Mouse (Mus musculus) embryonic fibroblast, embryonic 13.5 days (primary cell): ENCODE results near the gene Slc35g2.

ENCODE experiments used
- CTCF ChIP-seq: IDR thresholded peaks from 2 replicates; pipeline ENCODE4 v1.5.1; 2011; ENCODE audit warnings: mild to moderate bottlenecking, control low read depth, low read length, moderate library complexity, borderline replicate concordance; ENCODE audit not compliant: insufficient read depth
- POLR2A ChIP-seq: IDR thresholded peaks from 2 replicates; pipeline ENCODE4 v1.6.1; 2011; ENCODE audit warnings: low read depth, mild to moderate bottlenecking, control low read depth, low read length, moderate library complexity

DNA sequence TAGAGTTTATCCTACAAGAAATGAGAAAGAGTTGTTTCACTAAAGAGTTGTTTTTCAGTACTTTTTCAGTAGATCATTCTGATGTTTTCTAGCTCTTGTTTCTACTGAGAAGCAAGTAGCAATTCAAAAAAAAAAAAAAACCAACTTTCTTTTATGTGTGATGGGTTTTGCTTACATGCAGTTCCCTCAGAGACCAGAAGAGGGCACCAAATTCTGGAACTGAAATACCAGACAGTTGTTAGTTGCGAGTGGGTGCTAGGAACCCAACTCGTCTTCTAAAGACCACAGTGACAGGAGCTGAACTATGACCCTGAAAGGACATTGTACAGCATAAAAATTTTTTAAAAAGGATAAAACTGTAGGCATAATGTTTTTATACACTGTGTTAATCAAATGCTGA lies 22.6 kb downstream of the Slc35g2 start:
- no peak for TF ChIP-seq POLR2A
- TF ChIP-seq CTCF = no peak
